Mouse (Mus musculus) urinary bladder, postnatal 25 days (tissue): Measurements from ENCODE around the gene Cgas.

Source experiments
- DNase-seq: peaks from one replicate; pipeline ENCODE4 v3.0.0; 2022; ENCODE audit warnings: low spot score

Gene Cgas

GRCm38 (mm10) chr9:78457026-78457425 lies 14.0 kb upstream of the Cgas start:
- DNase-seq: no peak

- DNase-seq: no peak
These were observed 8.3 kb upstream of the Cgas start for GRCm38 (mm10) chr9:78451382-78451781.

- no peak for DNase-seq
These were observed 7.4 kb upstream of the Cgas start for GRCm38 (mm10) chr9:78450404-78450803.

DNA sequence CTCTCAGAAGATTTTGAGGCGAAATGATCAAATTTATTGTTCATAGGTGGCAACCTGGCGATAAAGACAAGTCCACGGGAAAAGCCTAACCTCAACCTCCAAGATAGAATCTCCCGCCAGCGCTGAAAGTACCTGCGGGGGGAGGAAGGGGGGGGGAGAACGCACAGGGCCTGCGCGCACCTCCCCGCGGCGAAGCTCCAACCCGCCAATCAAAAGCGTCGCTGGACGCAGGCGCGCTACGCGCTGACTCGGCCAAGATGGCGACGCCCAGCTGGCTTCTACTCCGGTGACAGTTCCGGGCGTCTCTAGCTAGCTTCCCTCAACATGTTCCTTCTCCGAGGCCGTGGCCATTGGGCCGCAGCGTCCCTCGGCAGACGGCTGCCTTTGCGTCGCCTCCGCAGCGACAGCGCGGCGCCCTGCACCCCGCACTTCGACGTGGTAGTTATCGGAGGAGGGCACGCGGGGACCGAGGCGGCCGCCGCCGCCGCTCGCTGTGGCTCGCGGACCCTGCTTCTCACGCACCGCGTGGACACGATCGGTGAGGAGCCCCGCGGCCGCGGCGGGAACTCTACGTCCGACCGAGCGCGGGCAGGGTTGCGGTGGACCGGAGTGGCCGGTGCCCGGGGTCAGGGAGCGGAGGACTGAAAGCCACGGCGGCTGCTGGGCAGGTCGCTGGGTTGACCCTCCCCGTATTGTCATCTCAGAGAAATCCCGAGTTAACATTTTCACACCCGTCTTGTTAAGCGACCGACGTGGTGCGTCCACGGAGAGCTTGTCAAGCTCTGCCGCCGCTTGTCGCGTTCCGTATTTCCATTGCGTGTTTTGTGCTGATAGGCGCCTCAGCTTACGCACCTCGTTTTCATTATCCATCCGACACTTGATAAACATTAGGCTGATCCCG lies 5.2 kb upstream of the Cgas start, which contains the start of the genes Mto1 and Gm17324:
Mto1 (plus strand) TSS at position 236 of the 901 bp plus-strand sequence.
Gm17324 (minus strand) TSS at position 814 of the 901 bp plus-strand sequence.
- DNase-seq: peak; percentile 91

DNA sequence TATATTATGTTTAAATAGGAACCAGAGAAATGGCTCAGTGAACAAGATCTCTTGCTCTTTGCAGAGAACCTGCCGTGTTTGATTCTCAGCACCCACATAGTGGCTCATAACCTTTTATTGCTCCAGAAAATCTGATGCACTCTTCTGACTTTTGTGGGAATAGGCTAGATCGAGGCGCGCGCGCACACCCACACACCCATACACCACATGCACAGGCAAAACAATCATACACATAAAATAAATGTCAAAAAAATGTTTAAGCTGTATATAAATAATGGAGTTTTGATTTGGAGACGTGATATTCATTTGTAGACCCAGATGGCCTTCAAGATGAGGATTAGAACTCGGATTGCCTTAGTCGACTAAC lies 4.6 kb upstream of the Cgas start:
- no peak for DNase-seq

GRCm38 (mm10) chr9:78442237-78442578 lies 829 bp downstream of the Cgas start:
- DNase-seq: no peak

DNA sequence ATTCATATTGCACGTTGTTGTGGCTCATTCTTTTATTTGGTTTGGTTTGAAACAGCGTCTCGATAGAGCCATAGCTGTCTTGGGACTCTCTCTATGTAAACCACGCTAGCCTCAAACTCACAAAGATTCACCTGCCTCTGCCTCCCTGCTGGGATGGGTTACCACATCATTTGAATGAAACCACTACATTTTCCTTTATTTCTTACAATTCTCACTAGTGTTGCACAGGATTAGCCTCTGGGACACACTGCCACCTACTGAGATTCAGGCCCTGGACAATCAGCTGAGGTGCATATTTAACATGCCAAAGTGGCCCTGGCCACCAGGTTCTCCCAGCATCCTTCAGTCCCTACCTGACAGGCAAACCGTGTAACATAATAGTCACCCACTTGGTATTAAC lies 3.6 kb downstream of the Cgas start:
- DNase-seq: no peak

DNA sequence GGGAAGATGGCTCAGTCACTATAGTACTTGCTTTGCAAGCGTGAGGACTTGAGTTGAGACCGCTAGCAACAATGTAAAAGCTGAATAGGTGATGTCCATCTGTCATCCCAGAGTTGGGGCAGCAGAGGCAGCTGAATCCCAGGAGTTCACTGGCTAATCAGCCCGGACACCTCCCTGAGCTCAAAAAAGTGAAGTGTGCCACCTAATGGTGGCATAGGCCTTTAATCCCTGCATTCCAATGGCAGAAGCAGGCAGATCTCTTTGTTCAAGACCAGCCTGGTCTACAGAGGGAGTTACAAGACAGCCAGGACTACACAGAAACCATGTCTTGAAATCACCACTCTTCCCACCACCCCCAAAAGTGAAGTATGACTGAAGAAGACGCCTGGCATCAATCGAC lies 10.6 kb downstream of the Cgas start:
- no peak for DNase-seq

GRCm38 (mm10) chr9:78430486-78430885 lies 12.6 kb downstream of the Cgas start:
- no peak for DNase-seq

GRCm38 (mm10) chr9:78429551-78429950 lies 13.5 kb downstream of the Cgas start:
- no peak for DNase-seq

- no peak for DNase-seq
These were observed 14.1 kb downstream of the Cgas start for GRCm38 (mm10) chr9:78428870-78429432.

- DNase-seq: no peak
These were observed 14.9 kb downstream of the Cgas start for GRCm38 (mm10) chr9:78428185-78428584.

DNA sequence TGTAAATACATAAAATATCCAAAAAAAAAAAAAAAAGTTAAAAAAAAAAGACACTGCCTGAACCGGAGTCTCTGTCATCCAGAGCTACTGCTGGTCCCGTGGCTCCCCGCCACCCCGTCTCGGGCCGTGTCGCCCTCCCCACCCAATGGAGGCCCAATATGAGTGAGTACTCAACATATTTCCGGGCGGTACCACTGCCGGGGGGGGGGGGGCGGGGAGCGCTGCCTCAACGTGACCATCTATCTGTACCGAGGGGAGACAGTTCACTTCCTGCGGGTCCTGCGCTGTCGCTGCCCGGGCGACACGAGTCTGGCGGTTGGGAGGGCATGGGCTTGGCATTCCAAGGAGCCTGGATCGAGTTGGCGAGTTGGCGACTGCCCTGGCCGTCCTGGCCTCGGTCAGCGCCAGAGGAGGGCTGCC lies 15.7 kb downstream of the Cgas start:
- no peak for DNase-seq

DNA sequence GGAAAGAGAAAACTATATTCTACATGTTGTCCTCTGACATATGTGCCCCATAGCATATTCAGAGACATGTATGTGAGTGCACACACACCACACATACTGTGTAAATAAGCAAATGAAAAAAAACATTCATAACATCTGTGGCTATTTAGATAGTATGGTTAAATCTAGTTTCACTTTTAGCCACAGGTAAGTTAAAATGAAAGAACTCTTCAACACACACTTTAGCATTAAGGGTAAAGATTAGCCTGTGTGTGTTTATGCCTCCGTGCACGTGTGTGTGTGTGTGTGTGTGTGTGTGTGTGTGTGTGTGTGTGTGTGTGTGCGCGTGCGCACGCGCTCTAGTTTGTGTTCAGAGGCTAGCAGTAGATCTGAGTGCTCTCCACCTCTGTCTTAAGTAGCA lies 41.4 kb downstream of the Cgas start:
- DNase-seq: no peak

DNA sequence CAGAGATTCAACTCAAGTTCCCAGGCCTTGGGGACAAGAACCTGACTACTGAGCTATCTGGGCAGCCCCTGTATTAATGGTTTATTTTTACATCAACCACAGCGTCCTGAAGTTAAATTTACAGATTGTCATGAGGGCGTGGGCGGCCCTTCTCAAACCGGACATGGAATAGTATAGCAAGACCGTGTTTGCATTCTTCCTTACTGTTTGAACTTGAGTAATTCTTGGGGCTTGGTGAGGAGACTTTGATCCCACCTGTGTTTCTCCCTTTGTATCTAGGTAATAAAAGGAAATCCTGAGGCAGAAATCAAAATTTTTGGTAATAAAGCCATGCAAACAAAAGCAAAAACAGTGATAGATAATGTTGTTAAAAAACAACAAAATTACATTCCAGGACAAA lies 42.5 kb downstream of the Cgas start:
- DNase-seq: no peak

- DNase-seq: no peak
These were observed 46.5 kb downstream of the Cgas start for GRCm38 (mm10) chr9:78396517-78396916.

- peak; percentile 25 for DNase-seq
These were observed 47.2 kb downstream of the Cgas start, which contains the start of gene Ddx43 for GRCm38 (mm10) chr9:78395630-78396351. Ddx43 (plus strand) TSS chr9:78395777.

GRCm38 (mm10) chr9:78395244-78395629 lies 47.8 kb downstream of the Cgas start:
- DNase-seq: no peak

DNA sequence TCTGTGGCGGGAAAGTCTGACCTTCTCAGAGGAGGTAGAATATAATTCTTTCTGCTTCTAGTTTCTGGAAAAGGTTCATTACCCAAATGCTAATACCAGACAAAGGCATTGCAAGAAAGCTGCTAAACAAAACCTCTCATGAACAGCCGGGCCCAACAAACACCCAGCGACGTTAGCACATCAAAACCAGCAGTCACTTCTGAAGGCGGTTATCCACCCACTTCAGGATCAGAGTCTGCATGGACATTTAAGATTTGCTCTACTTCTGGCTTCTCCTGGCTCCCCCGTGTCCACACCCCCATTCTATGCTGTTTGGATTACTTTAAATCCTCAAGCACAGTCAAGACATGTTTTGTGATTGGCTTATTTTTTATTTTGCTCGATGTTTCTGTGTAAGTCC lies 48.4 kb downstream of the Cgas start:
- no peak for DNase-seq

DNA sequence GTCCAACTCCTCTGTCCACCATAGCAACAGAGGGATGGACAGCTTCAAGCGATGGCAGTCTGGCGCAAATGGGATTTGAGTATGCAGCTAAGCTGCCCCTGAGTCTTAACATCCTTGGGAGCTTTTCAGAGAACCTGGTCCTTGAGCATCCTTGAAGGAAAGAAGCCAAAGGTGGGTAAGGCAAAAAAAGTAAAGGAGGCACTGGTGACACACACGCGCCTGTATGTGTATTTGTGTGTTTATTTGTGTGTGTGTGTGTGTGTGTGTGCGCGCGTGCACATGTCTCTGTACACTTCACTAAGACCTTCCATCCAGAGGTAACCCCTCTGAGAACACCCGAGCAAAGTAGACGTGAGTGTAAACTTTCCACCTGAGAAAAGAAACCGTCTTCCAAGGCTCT lies 49.3 kb downstream of the Cgas start:
- no peak for DNase-seq

DNA sequence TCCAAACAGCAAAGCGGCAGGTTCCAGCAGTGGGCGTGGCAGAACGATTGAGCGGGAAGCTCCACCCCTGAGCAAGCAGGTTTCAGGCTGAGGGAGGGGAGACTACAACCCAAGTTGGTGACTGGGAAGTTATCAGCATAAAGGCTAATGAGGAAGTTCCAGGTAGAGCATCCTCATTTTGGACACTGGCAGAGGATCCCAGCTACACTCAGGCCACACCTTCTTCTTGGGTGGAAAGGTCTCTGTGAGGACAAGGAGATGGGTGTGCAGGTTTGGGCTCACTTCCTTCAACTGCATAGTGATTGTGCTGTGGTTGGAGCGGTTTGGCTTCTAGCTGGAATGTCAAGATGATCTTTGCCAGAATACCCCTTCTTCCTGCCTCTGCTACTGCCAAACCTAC lies 53.1 kb downstream of the Cgas start:
- DNase-seq: no peak

- no peak for DNase-seq
These were observed 56.1 kb downstream of the Cgas start for GRCm38 (mm10) chr9:78386947-78387346.

GRCm38 (mm10) chr9:78385893-78386292 lies 57.1 kb downstream of the Cgas start:
- no peak for DNase-seq
